Mouse (Mus musculus) liver, embryonic 14.5 days (tissue): ENCODE measurements around the gene Dock1. TPM values are rescaled to one million over a fixed set of nuclear protein-coding genes. Genes with fewer than 3 reads are reported as not detected.

Experiments used
- ATAC-seq: fragments of 200-750 bp; cut with Nextera tagmentation; 2 replicates; pipeline ENCODE4 v1.8.0; 2017; ENCODE audit warnings: moderate number of reproducible peaks, mild to moderate bottlenecking, moderate library complexity; ENCODE audit not compliant: insufficient read depth
- DNase-seq, 3 experiments: peaks; one replicate each; pipeline ENCODE4 v3.0.0-alpha.2; 2012 to 2013; ENCODE audit warnings: low read depth in 3 of 3, low spot score in 3 of 3
- H3K27ac ChIP-seq: fragments of 300-500 bp; sonication (generic); 2 replicates; pipeline ENCODE4 v1.5.1; 2014; ENCODE audit warnings: moderate library complexity, mild to moderate bottlenecking, control low read depth, inconsistent platforms
- H3K27me3 ChIP-seq: fragments of 300-500 bp; sonication (generic); 2 replicates; pipeline ENCODE4 v1.6.1; 2014; ENCODE audit warnings: mild to moderate bottlenecking, low read length, moderate library complexity; ENCODE audit not compliant: control insufficient read depth, insufficient read depth
- H3K36me3 ChIP-seq: fragments of 300-500 bp; sonication (generic); replicated peaks from 2 replicates; pipeline ENCODE4 v1.6.1; 2014; ENCODE audit warnings: low read depth; ENCODE audit not compliant: control insufficient read depth, insufficient read depth
- H3K4me1 ChIP-seq, 2 experiments: fragments of 200-500 bp in 1 of 2; fragments of 300-500 bp in 1 of 2; sonication (generic) in 1 of 2; replicated peaks; 2 replicates each; pipeline ENCODE4 v1.6.1; 2012 to 2014; ENCODE audit warnings: antibody characterized with exemption in 1 of 2, inconsistent platforms in 1 of 2, low read length in 1 of 2; ENCODE audit not compliant: control insufficient read depth in 2 of 2, insufficient read depth in 2 of 2
- H3K4me2 ChIP-seq: fragments of 300-500 bp; sonication (generic); 2 replicates; pipeline ENCODE4 v1.6.1; 2014; ENCODE audit warnings: low read depth, mild to moderate bottlenecking, control low read depth, moderate library complexity
- H3K4me3 ChIP-seq, 2 experiments: fragments of 200-500 bp in 1 of 2; fragments of 300-500 bp in 1 of 2; sonication (generic) in 1 of 2; 2 replicates each; pipeline ENCODE4 v1.5.1; 2012 to 2014; ENCODE audit warnings: low read depth in 2 of 2, low read length in 2 of 2, mild to moderate bottlenecking in 2 of 2, control low read depth in 1 of 2, inconsistent platforms in 1 of 2, moderate library complexity in 1 of 2; ENCODE audit not compliant: insufficient read depth in 1 of 2
- H3K9ac ChIP-seq: fragments of 300-500 bp; sonication (generic); replicated peaks from 2 replicates; pipeline ENCODE4 v1.6.1; 2014; ENCODE audit warnings: mild to moderate bottlenecking, control low read depth, moderate library complexity
- H3K9me3 ChIP-seq: fragments of 300-500 bp; sonication (generic); 2 replicates; pipeline ENCODE4 v1.6.1; 2016; ENCODE audit warnings: low read length, mixed read lengths; ENCODE audit not compliant: control insufficient read depth
- CTCF ChIP-seq: IDR thresholded peaks from 2 replicates; pipeline ENCODE4 v1.5.1; 2016; ENCODE audit warnings: antibody characterized with exemption, low read depth, control low read depth
- EP300 ChIP-seq: IDR thresholded peaks from 2 replicates; pipeline ENCODE4 v1.6.1; 2016; ENCODE audit warnings: antibody characterized with exemption, low read depth
- WGBS: fragments of 180-500 bp; shearing (Covaris S2); extraction: QIAGEN DNeasy Blood & Tissue Kit; methylation state at CpG from one replicate; pipeline ENCODE4 v1.1.7; 2014; ENCODE audit not compliant: insufficient replicate concordance; 5-methylcytosine and 5-hydroxymethylcytosine counted together
- polyA plus RNA-seq, 2 experiments: library from polyadenylated mRNA; depleted of rRNA in 1 of 2; stranded (reverse) in 1 of 2; unstranded in 1 of 2; fragments of >200 nt; fragmentation: Nextera tagmentation in 1 of 2; extraction: Ambion mirVana in 1 of 2; gene quantifications; 2 replicates each; pipeline versions ENCODE4 v1.2.1 to v1.2.3; 2012 to 2014

The Dock1 gene
- polyA plus RNA-seq, 2 experiments = 1.9 to 2.5 TPM

DNA sequence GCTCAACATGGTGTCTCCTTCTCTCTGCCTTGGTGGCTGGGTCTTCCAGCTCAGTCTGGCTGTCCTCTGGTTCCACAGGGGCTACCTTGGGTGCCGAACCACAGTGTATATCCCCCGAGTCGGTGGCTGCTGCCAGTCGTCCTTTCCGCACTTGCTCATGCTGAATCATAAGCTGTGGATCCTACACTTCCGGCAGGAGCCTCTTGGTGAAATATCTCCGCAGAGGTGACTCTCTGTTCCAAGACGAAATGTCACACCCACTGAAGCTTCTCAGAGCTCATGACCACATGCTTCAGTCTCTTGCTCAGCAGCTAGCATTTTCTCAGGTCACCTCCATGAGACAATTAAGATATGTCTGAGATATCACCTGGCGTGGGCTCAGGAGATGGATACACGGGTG, 526.4 kb downstream of the Dock1 start:
- no peaks in the 10 kb centered on the region for H3K9me3 ChIP-seq
- ATAC-seq = no peak
- no peak overlapping the region for H3K4me2 ChIP-seq
- H3K36me3 ChIP-seq = no peaks in the 10 kb centered on the region
- TF ChIP-seq EP300 = no peak
- TF ChIP-seq CTCF = no peak
- H3K4me3 ChIP-seq = no peak overlapping the region
- DNase-seq = no peak
- WGBS = 63% methylated on average over 10 of the region's 10 CpGs
- H3K27ac ChIP-seq = no peak overlapping the region
- H3K9ac ChIP-seq = no peak overlapping the region
- H3K27me3 ChIP-seq = no peaks in the 10 kb centered on the region
- H3K4me1 ChIP-seq = no peaks in the 10 kb centered on the region

DNA sequence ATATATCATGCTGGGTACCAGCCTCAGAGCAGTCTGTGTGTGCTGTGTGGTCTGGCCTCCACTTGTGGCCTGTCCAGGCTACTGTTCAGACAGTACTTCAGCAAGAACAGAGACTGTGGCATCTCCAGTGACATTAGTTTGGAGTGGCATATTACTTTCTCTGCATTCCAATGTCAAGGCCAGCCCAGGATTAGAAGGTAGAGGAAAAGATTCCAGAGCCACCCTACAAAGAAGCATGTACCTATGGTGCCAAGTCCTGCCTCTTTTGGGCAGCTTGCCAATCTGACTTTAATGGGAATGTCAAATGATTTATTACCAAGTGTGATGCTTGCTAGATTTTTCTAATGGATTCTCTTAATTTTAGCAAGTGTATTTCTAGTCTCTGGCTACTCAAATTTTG, 533.5 kb downstream of the Dock1 start:
- Histone ChIP-seq H3K9me3 (no peaks in the 10 kb centered on the region), H3K27ac (no peak overlapping the region), H3K36me3 (no peaks in the 10 kb centered on the region), H3K27me3 (no peaks in the 10 kb centered on the region), H3K4me3 (no peak overlapping the region), H3K4me2 (no peak overlapping the region), H3K4me1 (no peaks in the 10 kb centered on the region), H3K9ac (no peak overlapping the region)
- DNase-seq = no peak
- ATAC-seq = no peak
- TF ChIP-seq EP300 = no peak

DNA sequence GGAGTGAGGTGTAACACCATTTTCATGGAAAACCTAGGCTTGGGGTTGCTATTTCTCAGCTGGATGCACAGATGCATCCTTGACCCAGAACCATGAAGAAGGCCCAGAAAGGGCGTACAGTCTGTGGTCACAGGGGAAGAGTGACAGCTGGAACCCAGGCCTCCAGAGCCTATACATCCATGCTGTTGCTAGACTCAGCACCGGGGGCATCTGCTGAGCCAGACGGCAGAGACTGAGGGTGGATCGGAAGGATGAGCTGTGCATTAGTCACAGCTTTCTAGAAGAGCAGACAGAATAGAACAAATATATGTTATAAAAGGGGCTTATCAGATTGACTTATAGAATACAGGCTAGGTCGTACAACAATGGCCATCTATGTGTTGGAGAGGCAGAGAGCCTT, 534.7 kb downstream of the Dock1 start:
- DNase-seq = no peak
- Histone ChIP-seq H3K4me1 (no peaks in the 10 kb centered on the region), H3K9me3 (no peaks in the 10 kb centered on the region), H3K9ac (no peak overlapping the region), H3K27ac (no peak overlapping the region), H3K4me2 (no peak overlapping the region), H3K27me3 (no peaks in the 10 kb centered on the region), H3K4me3 (no peak overlapping the region), H3K36me3 (no peaks in the 10 kb centered on the region)
- 61% methylated on average over 5 of the region's 5 CpGs for WGBS
- TF ChIP-seq CTCF (no peak), EP300 (no peak)
- no peak for ATAC-seq

DNA sequence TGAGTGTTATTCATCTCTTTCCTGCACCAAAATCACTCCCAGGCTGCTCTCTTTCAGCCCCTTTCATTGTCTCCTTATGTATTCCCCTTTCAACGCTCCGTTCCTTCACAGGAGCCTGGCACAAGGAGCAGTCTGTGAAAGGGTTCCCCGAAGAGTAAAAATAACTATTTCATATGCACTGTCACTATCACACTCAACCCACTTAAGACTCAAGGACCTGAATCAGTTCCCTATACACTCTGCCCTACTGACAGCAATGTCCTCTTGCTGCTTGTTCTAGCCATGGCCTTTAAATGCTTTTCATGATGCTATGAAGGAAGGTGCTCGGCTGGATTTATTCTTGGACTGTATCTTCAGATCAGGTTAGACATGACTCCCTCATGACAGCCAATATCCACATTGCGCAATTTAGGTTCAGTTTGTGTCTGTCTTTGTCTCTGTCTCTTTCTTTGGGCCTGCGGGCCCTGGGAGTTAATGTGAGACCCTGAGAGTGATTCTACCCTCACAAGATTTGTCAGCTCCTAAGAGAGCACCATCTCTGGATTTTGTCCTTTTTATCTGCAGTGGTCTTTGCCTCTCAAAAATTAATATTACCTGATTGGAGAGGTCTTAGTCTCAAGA, 538.6 kb downstream of the Dock1 start:
- no peak overlapping the region for H3K9ac ChIP-seq
- H3K36me3 ChIP-seq = no peaks in the 10 kb centered on the region
- ATAC-seq (no peak), DNase-seq (no peak)
- H3K9me3 ChIP-seq = no peaks in the 10 kb centered on the region
- H3K4me3 ChIP-seq = no peak overlapping the region
- TF ChIP-seq CTCF (no peak), EP300 (no peak)
- WGBS = 62% methylated on average over 6 of the region's 6 CpGs
- no peak overlapping the region for H3K27ac ChIP-seq
- H3K4me1 ChIP-seq = no peaks in the 10 kb centered on the region
- no peaks in the 10 kb centered on the region for H3K27me3 ChIP-seq
- no peak overlapping the region for H3K4me2 ChIP-seq

DNA sequence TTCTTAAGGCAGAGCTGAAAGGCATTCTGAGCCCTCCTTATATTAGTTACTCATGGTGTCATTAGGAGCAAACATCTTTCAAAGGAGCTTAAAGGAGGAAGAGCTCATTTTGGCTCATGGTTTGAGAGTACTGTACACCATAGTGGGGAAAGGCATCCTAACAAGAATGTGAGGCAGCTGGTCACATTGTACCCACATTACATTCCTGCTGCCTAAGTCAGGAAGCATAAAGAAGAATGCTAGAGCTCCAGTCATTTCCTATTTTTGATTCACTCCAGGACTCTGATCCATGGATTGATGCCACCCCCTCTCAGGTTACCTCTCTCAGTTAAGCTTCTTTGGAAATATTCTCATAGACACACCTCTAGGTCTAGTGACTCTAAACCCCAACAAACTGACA, 539.8 kb downstream of the Dock1 start:
- Histone ChIP-seq H3K9ac (no peak overlapping the region), H3K36me3 (no peaks in the 10 kb centered on the region), H3K9me3 (no peaks in the 10 kb centered on the region), H3K4me1 (no peaks in the 10 kb centered on the region), H3K4me2 (no peak overlapping the region), H3K27me3 (no peaks in the 10 kb centered on the region), H3K4me3 (no peak overlapping the region), H3K27ac (no peak overlapping the region)
- ATAC-seq (no peak), DNase-seq (no peak)
- TF ChIP-seq EP300 (no peak), CTCF (no peak)

GRCm38 (mm10) chr7:135210831-135211230, 540.4 kb downstream of the Dock1 start:
- no peak overlapping the region for H3K4me3 ChIP-seq
- WGBS = 51% methylated on average over 2 of the region's 2 CpGs
- H3K27me3 ChIP-seq = no peaks in the 10 kb centered on the region
- no peak for DNase-seq
- no peak overlapping the region for H3K27ac ChIP-seq
- ATAC-seq = no peak
- no peaks in the 10 kb centered on the region for H3K4me1 ChIP-seq
- no peak overlapping the region for H3K9ac ChIP-seq
- no peaks in the 10 kb centered on the region for H3K9me3 ChIP-seq
- no peak overlapping the region for H3K4me2 ChIP-seq
- TF ChIP-seq EP300 = no peak
- no peak for TF ChIP-seq CTCF
- no peaks in the 10 kb centered on the region for H3K36me3 ChIP-seq
